Mouse (Mus musculus): ENCODE measurements around the gene Abca1.

Abca1 gene

DNA sequence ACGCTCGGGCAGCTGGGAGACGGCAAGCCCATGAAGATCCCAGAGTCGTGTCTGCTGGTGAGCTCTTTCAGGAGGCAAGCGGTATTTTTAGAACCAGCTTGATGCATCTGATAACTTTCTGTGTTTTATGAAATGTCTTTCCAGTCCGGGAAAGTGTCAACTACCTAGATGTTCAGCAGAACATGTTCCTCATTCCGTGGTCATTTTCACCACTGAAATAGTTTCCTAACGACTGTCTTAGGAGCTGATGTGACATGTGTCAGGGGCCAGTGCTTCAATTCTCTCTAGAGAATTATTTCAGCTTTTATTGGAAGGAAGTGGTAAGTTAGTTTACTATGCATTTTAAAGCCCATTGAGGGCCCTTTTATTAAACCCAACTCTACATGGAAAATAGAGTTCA is 159.5 kb downstream of the Abca1 start:
- DNase-seq (ENCODE audit: low spot score): no peak

DNA sequence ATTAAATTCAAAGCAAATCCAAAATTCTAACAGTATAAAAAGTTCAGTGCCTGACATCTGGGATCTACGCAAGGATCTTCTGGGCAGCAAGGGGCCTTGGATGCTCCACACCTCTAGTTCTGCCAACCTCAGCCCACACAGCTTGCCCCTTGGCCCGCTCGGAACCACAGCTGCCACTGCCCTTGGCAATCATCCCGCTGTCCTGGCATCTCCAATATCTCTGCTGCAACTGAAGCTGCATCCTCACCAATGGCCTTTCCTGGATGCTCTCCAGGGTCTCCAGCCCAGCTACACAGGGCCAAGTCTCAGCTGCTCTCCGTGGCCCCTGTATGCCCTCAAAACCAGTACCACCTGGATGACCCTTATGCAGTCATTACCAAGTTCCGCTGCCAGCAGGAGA is 160.2 kb downstream of the Abca1 start:
- DNase-seq (ENCODE audit: low spot score): no peak

GRCm38 (mm10) chr4:52989248-52989647 is 170.4 kb downstream of the Abca1 start, which contains the start of gene Nipsnap3a:
Nipsnap3a (plus strand) TSS chr4:52989272.
- DNase-seq (ENCODE audit: low spot score): no peak

DNA sequence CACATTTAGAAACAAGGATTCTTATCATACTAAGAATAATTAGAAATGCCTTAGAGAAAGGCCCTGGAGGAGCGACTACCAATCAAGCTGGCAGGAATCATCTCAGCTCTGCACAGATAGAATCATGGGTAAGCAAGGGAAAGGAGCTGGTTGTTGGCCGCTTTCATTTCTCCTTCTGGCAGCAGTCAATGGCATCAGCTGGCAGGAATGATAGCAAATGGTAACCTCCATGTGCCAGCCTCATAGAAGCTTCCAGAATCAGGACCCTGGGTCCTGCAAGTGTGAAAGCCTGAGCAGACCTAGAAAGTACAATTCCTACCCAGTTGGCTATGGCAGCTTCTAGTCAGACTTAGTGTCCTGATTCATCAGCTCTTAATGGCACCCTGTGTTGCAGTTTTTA is 173.4 kb downstream of the Abca1 start:
- no peak for DNase-seq (ENCODE audit: low spot score)

DNA sequence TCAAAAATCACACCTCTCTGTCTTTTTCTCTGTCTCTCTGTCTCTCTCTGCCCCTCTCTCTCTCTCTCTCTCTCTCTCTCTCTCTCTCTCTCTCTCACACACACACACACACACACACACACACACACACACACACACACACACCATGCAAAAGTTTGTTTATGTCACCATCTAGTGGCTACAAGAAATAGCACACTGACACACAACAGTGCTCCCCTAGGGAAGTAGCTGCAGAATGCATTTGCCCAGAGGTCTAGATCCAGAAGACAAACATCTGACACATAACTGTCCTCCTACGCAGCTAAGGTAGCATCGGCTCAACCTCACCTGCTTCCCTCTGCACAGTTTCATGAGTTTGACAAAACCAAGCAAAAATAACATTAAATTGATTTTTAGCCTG is 174.5 kb downstream of the Abca1 start:
- no peak for DNase-seq (ENCODE audit: low spot score)

All from c-Kit-positive CD71-positive TER-119-positive erythroid progenitor cells, embryonic 14.5 days (primary cell).